Mouse (Mus musculus) inflammation-experienced regulatory T-cells, adult 6 months (primary cell): ENCODE measurements around the gene Ndufs8. TPM values are rescaled to one million over a fixed set of nuclear protein-coding genes. Genes with fewer than 3 reads are reported as not detected.
"Not testable (repeated sequence)": the region's sequence is repeated elsewhere in the genome, so short reads cannot be mapped to it uniquely, and the experiment has no call there.

Experiments
- ATAC-seq: one replicate; pipeline ENCODE4 v1.8.0; 2017
- polyA plus RNA-seq, 3 experiments: library from polyadenylated mRNA; unstranded; fragments of 100-300 nt; shearing (Covaris generic); gene quantifications; one replicate each; pipeline ENCODE4 v1.2.1; 2017

The Ndufs8 gene
- polyA plus RNA-seq, result 100 to 1,000 TPM; 219 to 266 (median 256) TPM

DNA sequence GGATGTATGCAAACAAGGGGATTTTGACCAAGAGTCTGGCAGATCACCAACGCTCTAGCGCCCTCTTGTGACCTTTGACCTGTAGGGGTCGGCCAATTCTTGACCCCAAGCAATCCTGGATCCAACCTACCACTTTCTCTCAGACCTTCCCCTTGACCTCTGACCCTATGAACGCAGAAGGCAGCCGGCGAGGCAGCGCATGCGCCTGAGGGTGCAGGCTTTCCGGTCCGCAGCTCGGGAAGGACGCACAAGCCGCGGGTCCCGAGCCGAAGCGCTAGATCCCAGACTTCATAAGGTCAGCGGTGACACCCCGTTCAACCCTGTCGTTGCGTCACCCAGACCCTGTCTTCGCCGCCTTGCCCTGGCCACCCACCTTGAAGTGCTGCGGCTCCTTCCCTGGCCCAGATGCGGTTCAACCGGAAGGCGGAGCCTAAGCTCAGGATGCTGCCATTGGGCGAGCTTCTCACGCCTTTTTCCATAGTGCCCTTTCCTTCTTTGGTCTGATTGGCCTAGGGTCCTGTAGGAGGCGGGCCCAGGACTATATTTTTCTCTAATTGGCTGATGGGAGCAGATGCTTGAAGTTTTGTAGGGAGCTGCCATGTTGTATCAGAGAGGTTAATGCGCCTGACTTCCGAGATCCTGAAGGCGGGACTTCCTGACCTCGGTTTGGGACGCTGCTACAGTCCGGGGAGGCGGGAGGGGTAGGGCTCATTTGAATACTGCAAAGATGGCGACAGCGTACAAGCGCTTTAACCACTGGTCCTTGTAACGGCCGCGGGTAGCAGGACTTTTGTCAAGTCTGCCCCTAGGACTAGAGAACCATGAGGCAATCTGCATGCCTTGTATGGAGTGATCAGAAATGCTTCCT, at the start of gene Ndufs8:
Gene Ndufs8, minus strand, starts transcription at position 438 of the 868 bp plus-strand sequence.
- peak; percentile 99 for ATAC-seq

DNA sequence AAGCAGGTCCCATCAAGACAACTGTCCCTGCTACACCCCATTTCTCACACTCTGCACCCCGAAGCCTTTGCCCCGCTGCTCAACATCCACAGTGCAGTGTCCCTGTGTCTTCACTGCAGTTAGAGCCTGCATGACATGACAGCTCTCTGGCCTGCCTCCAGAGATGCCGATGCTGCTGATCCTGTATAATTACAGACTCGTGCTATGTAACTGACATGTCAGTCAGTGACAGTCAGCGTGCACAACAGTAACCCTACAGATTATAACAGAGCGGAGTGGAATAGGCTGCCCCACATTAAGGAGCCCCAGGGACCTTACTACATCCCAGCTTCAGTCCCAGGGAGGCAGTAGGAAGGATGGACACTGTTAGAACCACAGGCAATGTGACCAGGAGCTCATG, 49.2 kb upstream of the Ndufs8 start:
- not testable (repeated sequence) for ATAC-seq

DNA sequence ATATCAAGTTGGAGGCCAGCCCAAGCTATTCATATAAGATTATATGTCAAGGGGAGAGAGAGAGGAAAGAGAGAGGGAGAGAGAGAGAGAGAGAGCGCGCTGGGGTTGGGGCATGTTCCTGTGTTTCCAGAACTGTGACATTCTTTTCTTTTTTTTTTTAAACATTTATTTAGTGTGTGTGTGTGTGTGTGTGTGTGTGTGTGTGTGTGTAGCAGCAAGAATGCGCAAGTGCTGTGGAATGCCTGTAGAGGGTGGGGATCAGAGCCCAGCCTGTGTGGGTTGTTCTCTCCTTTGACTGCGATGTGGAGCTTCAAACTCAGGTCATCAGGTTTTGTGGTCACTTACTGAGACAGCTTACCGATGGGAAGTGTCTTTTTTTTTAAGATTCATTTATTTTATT, 47.6 kb upstream of the Ndufs8 start:
- no peak for ATAC-seq

DNA sequence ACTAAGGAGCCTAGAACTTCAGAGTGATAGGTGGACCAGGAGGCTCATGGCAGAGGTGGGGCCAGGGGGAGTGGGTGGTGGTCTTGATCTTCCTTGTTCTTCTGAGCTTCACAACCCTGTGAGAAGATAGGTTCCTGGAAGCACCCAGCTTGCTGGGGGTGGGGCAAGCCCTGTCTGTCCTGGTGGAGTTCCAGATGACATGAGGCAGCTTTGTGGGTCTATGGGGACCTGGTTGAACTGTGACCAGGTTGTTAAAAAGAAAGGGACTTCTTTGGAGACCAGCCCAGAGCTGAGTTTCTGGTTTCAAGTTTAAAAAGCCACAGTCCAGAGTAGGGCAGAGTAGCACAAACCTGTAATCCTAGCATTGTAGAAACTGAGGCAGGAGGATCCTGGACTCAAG, 46.5 kb upstream of the Ndufs8 start:
- ATAC-seq, result no peak

DNA sequence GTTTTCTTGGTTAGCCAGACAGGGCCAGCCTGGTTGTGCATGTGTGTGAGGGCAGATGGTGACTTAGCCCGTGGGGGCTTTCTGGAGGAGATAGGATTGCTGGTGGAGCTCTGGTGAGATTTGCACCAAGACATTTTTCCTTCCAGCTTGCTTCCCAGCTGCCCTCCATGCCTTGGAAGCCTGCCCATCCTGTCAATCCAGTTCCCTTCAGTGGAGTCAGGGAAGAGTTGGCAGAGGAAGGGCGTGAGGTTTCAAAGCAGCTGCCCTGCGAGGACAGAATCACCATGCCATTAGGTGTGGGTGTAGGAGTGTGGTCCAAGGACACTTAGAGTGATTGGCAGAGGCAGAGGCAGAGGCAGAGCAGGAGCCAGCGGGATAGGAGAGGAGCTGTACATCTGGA, 45.9 kb upstream of the Ndufs8 start, which contains the start of gene Aldh3b3:
Gene Aldh3b3, plus strand, starts transcription at position 176 of the 400 bp plus-strand sequence.
- ATAC-seq, result no peak

DNA sequence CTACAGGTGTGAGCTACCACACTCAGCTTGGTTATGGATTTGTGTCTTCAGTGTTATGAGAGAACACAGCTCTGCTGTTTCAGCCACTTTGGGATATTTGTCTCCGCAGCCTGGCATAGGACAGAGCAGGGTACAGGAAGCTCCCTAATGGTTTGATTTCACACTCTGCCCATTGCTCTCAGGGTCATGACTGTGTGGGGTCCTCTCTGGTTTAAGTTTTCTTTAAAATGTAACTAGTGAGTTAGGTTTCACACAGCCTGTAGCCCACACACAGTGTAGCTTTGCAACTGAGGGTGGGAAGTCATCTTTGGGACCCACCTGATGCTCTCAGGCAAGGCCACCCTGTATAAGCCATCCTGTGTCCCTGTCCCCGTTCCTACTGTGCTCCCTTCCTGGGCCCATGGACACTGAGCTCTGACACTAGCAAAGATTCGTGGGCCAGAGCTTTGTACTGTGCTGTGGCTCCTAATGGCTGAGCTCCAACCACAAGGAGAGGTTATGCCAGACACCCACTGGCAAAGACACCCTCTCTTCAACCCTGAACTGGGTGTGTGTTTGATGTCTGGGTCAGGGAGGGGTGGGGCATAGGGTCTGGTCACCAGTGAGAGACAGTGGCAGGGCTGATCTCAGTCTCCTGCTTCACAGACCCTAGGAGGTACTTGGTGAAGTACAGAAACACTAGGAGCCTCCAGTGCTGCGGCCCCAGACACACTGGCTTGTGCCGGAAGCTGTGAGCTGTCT, 44.9 kb upstream of the Ndufs8 start:
- ATAC-seq, result not testable (repeated sequence)

DNA sequence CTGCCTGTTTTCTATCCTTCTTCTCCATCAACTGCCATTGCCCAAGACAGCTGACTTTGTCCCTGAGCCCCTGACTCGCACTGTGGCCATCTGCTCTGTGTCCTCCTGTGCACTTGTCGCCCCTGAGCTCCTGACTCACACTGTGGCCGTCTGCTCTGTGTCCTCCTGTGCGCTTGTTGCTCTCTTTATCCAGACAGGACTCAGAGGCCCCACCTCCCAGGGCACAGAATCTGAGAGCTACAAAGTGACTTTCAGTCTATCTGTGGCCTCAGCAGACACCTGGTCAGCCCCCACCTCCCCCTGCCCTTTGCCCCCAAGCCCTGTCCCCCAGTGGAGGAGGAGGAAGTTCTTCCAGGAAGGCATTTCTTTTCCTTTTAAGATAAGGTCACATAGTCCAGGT, 43.2 kb upstream of the Ndufs8 start:
- ATAC-seq, result no peak

DNA sequence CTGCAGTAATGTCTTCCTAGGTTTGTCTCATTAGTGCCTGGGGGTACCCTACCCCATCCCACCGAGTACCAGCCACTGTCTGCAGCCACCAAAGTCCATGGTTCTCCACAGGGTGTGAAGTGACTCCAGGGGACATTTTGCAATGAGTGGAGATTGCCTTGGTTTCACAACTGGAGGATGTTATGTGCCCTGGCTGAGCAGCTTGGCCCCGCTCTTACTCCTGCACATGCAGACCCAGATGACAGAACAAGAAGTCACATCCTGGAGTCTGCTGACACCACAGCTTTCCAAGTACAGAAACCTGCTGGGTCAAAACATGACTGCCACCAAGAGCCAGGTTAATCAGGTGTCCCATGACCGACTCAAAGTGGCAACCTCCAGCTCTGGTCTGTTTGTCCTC, 42.5 kb upstream of the Ndufs8 start:
- ATAC-seq, result no peak

DNA sequence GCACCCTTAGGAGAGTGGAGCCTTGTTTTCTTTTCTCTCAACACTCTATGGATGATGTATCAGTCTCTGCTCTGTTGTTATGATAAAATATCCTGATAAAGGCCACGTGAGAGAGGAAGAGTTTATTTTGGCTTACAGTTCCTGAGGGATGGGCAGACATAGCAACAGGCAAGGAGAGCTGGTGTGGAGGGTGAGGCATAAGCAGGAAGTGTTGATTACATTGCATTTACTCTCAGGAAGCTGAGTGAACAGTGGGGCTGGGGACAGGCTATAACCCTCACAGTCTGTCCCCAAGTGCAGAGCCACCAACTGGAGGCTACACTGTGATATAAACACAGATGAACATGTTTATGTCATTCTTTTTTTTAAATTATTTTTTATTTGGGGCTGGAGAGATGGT, 39.5 kb upstream of the Ndufs8 start:
- no peak for ATAC-seq

DNA sequence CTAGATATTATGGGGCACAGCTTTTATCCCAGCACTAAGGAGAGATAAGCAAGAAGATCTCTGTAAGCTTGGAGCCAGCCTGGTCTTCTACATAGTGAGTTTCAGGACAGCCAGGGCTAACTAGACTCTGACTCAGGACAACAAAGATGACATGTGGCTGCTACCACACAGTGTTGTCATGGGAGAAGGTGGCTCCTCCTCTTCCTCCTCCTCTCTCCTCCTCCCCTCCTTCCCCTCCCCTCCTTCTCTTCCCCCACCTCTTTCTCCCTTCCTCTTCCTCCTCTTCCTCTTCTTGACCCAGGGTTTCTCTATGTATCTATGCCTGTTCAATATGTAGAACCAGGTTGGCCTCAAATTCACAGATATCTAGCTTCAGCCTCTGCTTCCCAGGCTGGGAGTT, 38.9 kb upstream of the Ndufs8 start:
- ATAC-seq, result no peak

DNA sequence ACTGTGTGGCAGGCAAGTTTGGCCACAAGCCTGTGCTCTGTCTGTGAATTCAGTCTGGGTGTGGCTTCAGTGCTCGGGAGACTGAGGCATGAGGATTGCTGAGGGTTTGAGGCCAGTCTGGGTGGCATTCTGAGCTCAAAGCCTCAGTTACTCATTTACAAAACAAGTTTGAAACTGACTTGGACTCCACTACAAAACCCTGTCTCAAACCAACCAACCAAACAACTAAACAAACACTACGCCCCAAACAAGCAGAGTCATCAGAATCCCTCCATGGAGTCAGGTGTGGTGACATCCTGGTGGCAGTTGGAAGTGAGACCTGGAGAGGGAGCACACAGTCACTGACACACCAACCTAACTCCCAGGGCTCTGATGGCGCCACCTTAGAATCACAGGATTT, 37.8 kb upstream of the Ndufs8 start:
- no peak for ATAC-seq

DNA sequence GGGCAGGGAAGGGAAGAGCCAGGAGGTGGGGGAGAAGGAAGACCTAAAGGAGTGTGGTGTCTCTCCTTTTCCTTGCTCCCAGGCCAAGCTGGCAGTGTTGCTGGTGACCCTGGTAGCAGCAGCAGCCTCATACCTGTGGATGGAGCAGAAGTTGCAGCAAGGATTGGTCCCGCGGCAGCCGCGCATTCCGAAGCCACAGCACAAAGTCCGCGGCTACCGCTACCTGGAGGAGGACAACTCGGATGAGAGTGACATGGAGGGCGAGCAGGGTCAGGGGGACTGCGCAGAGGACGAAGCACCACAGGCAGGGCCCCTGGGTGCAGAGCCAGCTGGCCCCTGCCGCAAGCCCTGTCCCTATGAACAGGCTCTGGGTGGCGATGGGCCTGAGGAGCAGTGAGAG, 36.0 kb upstream of the Ndufs8 start:
- no peak for ATAC-seq

DNA sequence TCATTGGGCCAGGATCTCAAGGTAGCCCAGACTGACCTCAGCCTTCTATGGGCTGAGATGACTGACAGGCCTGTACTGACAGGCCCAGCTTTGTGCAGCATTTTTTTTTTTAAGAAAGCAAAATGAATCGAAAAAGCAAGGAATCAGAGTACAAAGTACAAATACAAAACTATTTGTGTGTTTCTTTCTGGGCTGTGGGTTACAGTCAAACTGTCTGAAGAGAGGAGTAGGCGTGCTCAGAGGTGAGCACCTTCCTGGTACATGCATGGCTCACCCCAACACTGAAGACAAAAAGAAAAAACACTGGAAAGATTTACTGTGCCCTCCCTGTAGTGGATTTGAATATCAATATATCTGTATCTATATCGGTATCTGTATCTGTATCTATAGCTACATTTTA, 35.2 kb upstream of the Ndufs8 start:
- no peak for ATAC-seq

DNA sequence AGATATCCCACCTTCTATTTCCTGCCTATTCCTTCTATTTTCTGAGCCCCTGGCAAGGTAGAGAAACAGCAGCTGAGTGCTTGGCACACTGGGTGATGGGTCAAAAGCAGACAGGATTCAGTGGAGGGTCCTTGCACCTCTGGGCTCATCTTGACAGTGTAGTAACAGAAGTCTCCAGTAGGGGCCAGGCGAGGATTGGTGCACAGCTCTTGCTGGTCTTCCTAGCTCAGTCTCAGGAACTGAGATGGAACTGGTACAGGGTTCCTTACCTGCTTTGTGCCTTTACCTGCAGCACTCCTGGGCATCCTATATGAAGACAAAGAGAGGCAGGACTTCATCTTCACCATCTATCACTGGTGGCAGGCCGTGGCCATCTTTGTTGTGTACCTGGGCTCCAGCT, 34.1 kb upstream of the Ndufs8 start:
- ATAC-seq, result peak; percentile 43

DNA sequence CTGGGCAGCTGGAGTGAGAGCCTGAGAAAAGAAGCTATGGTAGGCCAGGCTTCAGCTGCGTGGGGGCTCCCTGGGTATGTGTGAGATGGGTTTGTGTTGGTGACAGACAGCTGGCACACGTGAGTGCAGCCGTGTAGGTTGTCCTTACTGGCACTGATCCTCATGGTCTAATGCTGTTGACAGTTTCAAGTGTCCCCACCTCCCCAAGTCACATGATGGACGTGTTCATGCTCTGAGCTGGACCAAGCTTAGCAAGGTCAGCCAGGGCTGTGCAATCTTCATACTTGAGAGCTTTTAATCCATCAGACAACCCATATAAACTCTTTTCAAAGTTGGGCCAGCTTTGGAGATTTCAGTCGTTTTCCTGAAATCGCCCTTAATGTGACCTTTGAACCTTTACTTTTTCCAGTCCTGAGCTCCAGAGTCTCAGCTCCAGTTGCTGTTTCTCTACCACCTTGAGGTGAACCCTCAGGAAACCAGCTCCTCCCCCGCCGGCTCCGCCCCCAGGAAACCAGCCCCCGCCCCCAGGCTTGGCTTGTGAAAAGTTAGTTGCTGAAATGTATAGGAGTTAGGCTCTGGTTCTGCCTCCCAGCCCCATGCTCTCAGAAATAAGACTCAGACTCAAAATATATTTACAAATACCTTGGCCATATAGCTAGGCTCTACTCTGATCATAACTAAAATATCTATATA, 33.4 kb upstream of the Ndufs8 start:
- no peak for ATAC-seq

DNA sequence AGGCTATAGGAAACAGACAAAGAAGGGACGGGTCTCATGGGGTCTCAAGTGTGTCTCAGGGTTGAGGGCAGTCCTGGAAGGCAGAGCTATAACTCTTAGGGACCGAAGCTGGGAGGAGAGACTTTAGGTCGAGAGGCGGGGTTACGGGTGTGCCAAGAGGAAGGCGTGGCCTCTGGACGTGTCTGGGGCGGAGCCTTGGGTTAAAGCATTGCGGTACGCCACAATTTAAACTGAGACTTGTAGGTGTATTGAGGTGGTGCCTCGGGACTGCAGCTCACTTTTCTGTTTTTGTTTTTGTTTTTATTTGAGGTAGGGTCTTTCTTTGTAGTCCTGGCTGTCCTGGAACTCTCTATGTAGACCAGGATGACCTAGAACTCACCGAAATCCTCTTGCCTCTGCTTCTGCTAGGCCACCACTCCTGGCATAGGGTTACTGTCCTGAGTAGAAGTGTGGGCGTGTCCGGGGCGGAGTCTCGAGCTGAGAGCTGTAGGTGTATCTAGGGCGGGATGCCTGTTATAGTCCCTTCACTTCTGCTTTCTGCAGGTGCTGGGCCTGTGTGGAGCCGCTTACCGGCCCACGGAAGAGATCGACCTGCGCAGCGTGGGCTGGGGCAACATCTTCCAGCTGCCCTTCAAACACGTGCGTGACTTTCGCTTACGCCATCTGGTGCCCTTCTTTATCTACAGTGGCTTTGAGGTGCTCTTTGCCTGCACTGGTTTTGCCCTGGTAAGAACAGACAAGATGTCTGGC, 30.6 kb upstream of the Ndufs8 start:
- ATAC-seq, result peak; percentile 71

DNA sequence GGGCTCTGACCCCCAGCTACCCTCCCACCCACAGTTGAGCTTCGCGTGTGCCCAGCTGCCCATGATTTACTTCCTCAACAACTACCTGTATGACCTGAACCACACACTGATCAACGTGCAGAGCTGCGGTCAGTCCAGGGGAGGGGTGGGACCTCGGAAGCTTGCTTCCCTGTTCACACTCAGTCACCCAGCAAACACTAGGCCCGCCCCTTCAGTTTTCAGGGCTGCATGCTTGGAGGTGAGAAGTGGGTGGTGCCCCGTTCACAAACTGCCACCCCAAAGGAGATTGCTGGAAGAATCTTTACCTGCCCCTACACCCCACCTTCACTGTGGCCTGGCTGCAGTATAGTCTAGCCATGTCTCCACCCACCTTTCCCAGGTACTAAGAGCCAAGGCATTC, 29.7 kb upstream of the Ndufs8 start:
- ATAC-seq, result no peak

DNA sequence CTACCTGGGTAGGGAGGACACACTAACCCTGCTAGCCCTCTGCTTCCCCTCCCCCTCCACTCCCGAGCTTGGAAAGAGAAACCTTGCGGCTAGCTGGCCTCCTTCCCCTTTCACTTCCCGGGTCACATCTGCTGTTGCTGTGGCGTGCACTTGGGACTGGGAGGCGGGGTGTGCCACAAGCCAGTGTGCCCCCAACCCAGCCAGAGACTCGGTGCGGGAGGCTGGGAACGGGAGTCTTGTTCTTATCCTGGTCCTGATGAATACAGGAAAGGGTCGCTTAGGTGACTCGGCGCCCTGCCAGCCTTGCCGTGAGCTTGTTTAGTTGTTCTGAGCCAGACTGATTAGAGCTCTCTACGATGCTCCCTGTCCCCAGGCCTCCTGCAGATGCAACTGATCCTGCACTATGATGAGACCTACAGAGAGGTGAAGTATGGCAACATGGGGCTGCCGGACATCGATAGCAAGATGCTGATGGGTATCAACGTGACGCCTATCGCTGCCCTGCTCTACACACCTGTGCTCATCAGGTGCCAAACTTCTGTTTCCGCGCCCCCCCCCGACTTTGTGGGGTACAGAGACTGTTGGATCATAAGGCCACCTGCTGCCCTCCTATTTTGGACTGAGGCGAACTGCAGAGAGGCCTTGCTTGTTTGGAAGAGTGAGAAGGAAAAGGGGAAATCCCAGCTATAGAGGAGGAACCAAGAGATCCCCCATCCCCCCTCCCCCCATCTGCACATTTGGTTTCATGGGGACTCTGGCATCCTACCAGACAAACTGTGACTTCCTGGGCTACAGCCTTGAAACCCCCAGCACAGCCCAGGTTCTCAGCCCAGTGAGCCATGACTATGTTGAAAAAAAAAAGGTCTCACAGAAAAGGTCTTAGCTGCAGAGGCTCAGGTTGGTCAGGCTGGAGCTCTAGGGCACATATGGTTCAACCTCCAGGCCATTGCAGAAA, 23.6 kb upstream of the Ndufs8 start:
- ATAC-seq, result peak; percentile 39

DNA sequence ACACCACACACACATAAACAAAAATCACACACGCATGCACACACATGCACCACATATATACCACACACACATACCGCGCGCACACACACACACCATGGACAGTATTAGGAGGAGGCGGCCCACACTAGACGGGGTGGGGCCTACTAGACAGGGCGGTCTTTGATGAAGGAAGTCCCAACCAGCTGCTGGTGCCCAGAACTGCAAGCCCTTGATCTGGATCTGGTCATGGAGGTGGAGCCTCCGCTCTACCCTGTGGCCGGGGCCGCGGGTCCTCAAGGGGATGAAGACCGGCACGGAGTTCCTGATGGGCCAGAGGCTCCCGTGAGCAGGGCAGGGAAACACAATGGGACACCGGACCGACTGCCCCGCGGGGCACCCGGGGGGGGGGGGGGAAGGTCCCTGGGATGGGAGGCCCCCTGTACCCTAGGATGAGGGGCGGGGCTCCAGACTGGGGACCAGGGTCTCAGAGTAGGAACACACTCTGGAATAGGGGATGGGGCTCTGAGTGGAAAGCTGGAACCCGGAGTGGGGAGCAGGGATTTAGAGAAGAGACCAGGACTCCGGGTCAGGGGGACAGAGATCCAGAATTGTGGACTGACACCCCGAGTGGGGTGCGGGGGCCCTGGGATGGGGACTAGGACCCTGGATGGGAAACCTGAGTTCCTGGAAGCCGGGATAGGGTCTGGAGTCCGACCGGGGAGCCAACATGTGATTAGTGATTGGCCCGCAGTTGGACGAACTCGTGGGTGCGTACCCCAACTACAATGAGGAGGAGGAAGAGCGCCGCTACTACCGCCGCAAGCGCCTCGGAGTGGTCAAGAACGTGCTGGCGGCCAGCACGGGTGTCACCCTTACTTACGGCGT, 22.7 kb upstream of the Ndufs8 start, which contains the start of gene Unc93b1:
Gene Unc93b1, plus strand, starts transcription at position 155 of the 864 bp plus-strand sequence.
- ATAC-seq, result peak; percentile 93

DNA sequence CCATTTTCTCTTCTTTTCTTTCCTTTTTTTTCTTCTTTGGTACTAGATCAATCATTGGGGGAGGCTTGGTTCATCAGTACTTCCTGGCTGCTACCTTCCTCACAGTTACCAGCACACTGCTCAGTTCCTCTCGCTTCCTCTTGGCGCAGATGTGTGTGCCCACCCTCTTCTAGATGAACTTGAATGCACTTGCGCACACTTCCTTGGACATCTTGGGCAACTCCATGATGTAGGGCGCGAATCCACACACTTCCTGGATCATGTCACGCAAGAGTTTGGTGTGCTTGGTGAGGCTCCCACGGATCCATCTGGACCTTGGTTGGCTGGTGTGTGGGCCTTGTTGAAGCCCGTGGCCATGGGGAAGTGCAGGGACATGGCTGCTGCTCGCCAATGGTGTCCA, 19.1 kb upstream of the Ndufs8 start:
- ATAC-seq, result no peak
